Mouse (Mus musculus): ENCODE measurements around the gene Sfrp5. TPM values are rescaled to one million over a fixed set of nuclear protein-coding genes. Genes with fewer than 3 reads are reported as not detected.

Sfrp5 gene
- polyA plus RNA-seq, 1 experiment from 2014 or later, result 8.7 TPM

Other genes with a start within 250 kb of the Sfrp5 start
- gene Mms19, start 221.1 kb downstream of the Sfrp5 start, polyA plus RNA-seq (2015; fragmentation: Nextera tagmentation; extraction: Ambion mirVana), result 35.2 and 42.0 TPM in 2 replicates
- gene Ubtd1, start 220.5 kb downstream of the Sfrp5 start, polyA plus RNA-seq (2015; fragmentation: Nextera tagmentation; extraction: Ambion mirVana), result 33.2 and 34.2 TPM in 2 replicates
- gene Ankrd2, start 166.3 kb downstream of the Sfrp5 start, polyA plus RNA-seq (2015; fragmentation: Nextera tagmentation; extraction: Ambion mirVana), result 1.6 and 1.9 TPM in 2 replicates
- 1.7 TPM in 2 replicates for gene Hoga1, start 156.6 kb downstream of the Sfrp5 start, polyA plus RNA-seq (2015; fragmentation: Nextera tagmentation; extraction: Ambion mirVana)
- gene 4933411K16Rik, start 150.0 kb downstream of the Sfrp5 start, polyA plus RNA-seq (2015; fragmentation: Nextera tagmentation; extraction: Ambion mirVana), result 0.16 TPM in 1 of 2 replicates, not detected in the other
- gene Morn4, start 115.9 kb downstream of the Sfrp5 start, polyA plus RNA-seq (2015; fragmentation: Nextera tagmentation; extraction: Ambion mirVana), result 29.0 and 30.0 TPM in 2 replicates
- gene Pi4k2a, start 111.8 kb downstream of the Sfrp5 start, polyA plus RNA-seq (2015; fragmentation: Nextera tagmentation; extraction: Ambion mirVana), result 27.1 and 28.0 TPM in 2 replicates
- gene Avpi1, start 73.2 kb downstream of the Sfrp5 start, polyA plus RNA-seq (2015; fragmentation: Nextera tagmentation; extraction: Ambion mirVana), result 51.0 and 53.6 TPM in 2 replicates
- 15.2 and 20.3 TPM in 2 replicates for gene Marveld1, start 54.9 kb downstream of the Sfrp5 start, polyA plus RNA-seq (2015; fragmentation: Nextera tagmentation; extraction: Ambion mirVana)
- gene Zfyve27, start 38.3 kb downstream of the Sfrp5 start, polyA plus RNA-seq (2015; fragmentation: Nextera tagmentation; extraction: Ambion mirVana), result 26.2 and 28.8 TPM in 2 replicates
- gene Golga7b, start 45.3 kb upstream of the Sfrp5 start, polyA plus RNA-seq (2015; fragmentation: Nextera tagmentation; extraction: Ambion mirVana), result 6.7 and 7.7 TPM in 2 replicates
- 8.1 and 8.8 TPM in 2 replicates for gene Crtac1, start 229.5 kb upstream of the Sfrp5 start, polyA plus RNA-seq (2015; fragmentation: Nextera tagmentation; extraction: Ambion mirVana)

All from embryonic facial prominence, embryonic 15.5 days (tissue).